Mouse (Mus musculus): ENCODE data around the gene Uvrag. TPM values are rescaled to one million over a fixed set of nuclear protein-coding genes. Genes with fewer than 3 reads are reported as not detected.
A peak's percentile ranks its signal among the peaks of the same experiment; 100 is the strongest.

Uvrag gene
- 10 to 100 TPM; 17.5 to 22.1 (median 20.3) TPM for total RNA-seq (2022)

- DNase-seq (ENCODE audit: low spot score): peak; percentile 98
Observed at GRCm38 (mm10) chr7:99140984-99141918, at the start of gene Uvrag. Gene Uvrag, minus strand, starts transcription at chr7:99141141.

GRCm38 (mm10) chr7:99189885-99190284, 48.9 kb upstream of the Uvrag start:
- no peak for DNase-seq (ENCODE audit: low spot score)

- no peak for DNase-seq (ENCODE audit: low spot score)
Observed at GRCm38 (mm10) chr7:99188630-99189029, 47.7 kb upstream of the Uvrag start.

DNA sequence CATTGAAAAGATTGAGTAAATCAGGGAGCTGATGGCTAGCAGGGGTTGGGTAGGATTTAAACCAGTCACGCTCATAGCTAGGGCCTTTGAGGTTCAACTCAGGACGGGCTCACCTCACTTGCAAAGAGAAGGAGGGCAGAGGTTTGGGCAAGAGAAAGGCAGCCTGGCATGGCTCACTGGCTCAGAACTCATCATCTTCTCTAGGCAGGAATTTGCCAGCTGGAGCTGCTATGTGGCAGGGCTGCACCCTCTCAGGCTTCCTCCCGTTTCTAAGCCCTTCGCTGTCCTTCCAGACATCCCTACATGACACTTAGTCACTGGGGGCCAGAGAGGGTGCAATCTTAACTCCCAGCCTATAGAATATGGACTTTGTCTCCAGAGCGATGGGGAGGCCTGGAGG, 46.5 kb upstream of the Uvrag start:
- DNase-seq (ENCODE audit: low spot score): no peak

GRCm38 (mm10) chr7:99185405-99185804, 44.5 kb upstream of the Uvrag start:
- DNase-seq (ENCODE audit: low spot score): no peak

DNA sequence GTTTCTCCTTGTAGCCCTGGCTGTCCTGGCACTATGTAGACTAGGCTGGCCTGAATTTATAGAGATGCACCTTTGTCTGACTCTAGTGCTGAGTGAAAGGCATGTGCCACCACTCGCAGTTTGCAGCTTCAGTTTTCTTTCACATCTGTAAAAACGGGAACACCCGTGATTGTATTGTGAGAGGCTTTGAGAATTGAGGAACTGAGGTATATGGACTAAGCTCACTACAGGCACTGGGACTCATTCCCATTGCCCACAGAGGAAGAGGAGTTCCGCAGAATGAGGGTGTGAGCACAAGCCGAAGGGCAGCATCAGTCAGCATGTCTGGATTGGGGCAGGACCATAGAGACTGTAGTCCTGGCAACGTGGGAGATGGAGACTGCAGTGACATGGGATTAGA, 42.8 kb upstream of the Uvrag start:
- no peak for DNase-seq (ENCODE audit: low spot score)

DNA sequence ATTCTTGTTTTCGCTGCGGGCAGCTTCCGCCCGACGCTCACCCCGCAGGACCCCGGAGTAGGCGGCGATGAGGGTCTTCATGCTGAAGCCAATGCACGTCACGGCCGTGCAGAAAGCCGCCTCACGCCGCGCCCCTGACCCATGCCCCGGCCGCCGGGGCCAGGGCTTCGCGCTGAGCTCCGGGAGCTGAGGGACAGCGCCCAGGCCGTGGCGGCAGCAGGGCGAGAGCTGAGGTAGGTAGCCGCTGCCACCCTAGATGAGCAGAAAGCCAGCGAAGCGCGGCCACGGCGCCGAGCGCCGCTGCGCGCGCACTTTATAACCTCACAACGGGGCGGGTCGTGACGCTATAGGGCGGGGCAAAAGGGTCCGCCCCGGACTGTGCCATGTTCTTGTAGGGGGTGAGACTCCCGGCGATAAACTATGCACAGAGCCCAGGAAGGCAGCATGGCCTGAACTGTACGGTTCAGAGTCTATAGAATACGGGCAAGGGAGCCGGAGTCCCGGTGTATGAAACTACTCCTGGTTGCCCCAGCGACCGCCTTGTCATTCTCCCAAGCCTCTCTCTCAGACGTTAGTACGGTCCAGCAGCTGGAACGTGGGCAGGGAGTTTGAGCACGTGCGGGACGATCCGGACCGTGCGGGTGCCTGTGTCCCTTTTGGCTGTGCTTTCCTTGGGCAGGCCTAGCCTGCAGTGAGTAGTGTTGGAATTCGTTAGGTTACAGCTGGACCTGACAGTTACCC, 41.7 kb upstream of the Uvrag start, which contains the start of gene Dgat2:
Dgat2 (minus strand) TSS at position 288 of the 741 bp plus-strand sequence.
- peak; percentile 90 for DNase-seq (ENCODE audit: low spot score)

DNA sequence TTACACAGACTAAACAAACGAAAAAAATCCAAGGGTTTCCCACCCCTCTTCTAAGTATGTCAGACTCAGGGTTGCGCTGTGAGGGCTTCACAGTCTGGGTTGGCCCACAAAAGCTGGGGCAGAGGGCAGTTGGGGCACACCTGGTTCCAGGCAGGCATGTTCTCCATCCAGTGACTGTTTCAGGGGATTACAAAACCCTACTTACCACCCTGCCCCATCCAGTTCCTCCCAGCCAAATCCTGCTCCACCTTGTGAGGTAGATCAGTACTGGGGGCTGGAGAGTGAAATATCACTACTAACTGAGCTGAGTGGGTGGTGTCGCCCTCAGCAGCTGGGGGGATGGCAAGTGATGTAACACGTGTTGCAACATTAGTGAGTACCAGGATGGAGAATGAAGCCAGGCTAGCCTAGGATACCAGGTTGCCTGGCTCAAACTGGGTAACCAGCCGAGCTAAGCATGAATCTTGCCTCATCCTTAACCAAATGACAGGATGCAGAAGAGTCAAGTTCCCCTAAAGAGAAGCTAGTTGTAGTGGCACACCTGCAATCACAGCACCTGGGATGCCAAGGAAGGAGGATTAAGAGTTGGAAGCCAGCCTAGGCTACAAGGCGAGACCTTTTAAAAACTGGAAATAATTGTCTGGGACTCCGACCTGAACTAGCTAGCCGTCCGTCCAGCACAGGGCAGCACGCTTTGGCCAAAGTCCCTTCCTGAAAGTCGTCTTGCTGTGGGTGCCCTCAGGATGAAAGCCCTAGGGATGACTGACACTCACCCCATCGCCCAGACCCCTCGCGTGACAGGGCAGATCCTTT, 40.9 kb upstream of the Uvrag start:
- no peak for DNase-seq (ENCODE audit: low spot score)

GRCm38 (mm10) chr7:99180162-99180561, 39.2 kb upstream of the Uvrag start:
- no peak for DNase-seq (ENCODE audit: low spot score)

GRCm38 (mm10) chr7:99179271-99179670, 38.3 kb upstream of the Uvrag start:
- DNase-seq (ENCODE audit: low spot score): no peak

DNA sequence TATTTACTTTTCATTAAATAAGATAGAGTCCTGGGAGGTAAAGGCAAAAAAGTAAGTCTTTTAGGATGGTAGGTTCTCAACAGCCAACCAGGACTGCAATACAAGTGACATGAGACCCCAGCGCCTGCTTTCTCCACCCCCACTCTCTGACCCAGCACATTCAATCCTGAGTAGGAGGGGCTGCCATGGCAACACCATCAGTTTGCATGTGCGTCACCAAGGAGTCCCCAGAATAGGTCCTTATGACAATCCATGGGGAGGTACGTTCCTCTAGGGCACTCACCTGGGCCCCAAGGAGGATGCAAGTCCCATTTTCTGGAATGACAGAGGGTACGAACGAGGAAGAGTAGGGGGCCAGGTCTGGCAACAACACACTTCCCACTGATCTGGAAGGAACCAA, 36.4 kb upstream of the Uvrag start:
- no peak for DNase-seq (ENCODE audit: low spot score)

DNA sequence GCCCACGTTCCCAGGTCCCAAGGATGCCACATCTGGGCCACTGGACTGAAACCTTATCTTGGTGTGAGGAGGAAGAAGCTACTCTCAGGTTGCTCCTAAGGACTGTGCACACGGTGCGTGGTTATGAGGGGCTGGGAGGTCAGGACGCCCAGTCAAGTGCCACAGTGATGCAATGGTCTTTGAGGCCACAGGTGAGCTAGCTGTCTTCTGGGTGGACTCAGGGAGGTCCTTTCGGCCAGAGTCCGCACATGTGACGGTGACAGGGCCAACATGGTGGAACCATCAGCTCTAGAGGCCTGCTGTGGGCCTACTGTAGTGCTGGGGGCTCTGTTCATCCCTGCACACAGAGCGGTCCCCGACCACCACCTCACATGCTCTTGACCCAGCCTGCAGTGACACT, 34.7 kb upstream of the Uvrag start:
- no peak for DNase-seq (ENCODE audit: low spot score)

DNA sequence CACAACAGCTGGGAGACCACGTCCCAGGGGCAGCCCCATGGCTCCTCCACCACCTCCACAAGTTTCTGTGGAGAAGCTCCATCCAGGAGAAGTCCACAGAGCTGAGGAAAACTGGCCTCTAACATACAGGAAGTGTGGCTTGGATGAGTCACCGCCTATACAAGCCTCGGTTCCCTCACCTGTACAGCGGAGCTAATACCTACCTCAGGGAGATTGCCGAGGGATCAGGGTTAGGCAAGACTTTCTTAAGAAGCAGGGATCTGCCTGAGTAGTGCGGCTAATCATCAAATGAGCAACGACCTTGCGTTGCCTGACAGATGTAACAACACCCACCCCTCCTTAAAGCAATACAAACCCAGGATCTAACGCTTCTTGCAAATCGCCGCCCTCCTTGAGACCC, 34.2 kb upstream of the Uvrag start:
- DNase-seq (ENCODE audit: low spot score): no peak

DNA sequence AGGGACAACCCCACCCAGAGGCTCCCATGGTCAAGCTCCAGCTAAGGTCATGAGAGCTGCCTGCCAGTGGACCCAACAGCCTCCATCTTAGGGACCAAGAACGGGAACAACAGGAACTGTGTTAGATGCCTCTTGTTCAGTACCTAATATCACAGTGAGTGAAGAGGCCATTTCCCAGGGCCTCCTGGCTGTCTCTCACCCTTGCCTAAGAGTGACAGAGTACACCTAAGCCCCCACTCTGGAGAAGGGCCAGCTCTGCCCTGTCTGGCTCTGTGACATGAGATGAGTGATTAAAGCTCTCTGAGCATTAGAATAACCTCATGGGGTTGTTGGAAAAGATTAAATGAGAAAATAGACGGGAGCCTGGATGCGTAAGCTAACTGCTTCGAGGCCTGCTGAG, 33.1 kb upstream of the Uvrag start:
- no peak for DNase-seq (ENCODE audit: low spot score)

- no peak for DNase-seq (ENCODE audit: low spot score)
Observed at GRCm38 (mm10) chr7:99172898-99173297, 32.0 kb upstream of the Uvrag start.

GRCm38 (mm10) chr7:99171730-99172463, 31.0 kb upstream of the Uvrag start:
- DNase-seq (ENCODE audit: low spot score): no peak

DNA sequence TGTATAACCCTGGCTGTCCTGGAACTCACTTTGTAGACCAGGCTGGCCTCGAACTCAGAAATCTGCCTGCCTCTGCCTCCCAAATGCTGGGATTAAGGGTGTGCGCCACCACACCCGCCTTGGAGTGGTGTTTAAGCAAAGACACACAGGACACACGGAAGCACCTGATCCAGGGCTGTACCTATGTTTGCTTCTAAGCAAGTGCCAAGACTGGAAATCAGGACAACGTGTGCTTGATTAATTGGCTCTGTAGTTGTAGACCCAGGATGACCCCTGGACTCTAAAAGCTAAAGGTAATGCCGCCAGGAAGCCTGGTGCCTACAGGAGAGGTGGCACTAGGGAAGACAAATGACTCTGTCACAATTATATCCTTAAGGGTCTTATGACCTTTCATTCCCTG, 29.6 kb upstream of the Uvrag start:
- DNase-seq (ENCODE audit: low spot score): no peak

- DNase-seq (ENCODE audit: low spot score): no peak
Observed at GRCm38 (mm10) chr7:99169717-99170403, 28.9 kb upstream of the Uvrag start.

DNA sequence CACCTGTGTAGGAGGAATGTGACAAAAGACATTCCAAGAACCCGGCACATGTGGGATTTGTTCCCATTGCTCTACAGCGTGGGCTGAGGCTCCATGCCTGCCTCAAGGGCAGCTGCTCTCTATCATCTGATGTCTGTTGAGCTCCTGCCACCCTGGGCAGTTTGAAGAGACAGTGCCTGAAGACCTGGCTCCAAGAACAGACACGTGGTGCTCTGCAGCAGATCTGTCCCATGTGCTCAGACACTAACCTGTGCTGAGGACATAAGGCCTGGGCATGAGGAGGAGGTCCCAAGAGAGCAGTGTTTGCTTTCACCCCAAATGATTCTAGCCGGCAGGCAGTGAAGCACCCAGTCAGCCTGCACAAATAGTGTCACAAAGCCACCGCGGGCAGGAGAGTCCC, 27.8 kb upstream of the Uvrag start:
- DNase-seq (ENCODE audit: low spot score): no peak

- DNase-seq (ENCODE audit: low spot score): no peak
Observed at GRCm38 (mm10) chr7:99167939-99168338, 27.0 kb upstream of the Uvrag start.

DNA sequence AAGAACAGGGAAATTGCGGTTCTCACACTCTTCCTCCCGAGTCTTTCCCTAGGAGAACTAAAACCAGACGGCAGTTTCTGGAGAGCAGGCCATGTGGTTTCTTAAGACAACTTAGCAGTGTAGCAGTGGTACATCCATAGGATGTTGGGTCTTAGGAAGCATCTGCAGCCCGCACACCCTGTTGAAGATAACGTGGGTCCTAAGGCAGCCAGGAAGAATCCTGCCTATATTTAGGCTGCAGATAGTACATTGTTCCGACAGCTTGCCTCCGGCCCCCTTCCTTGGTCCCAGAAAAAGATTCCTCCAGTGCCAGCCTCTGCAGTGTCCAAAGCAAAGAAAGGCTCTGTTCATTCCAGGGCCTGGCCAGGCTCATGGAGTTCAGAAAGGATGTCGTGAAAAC, 25.2 kb upstream of the Uvrag start:
- no peak for DNase-seq (ENCODE audit: low spot score)

All from heart, adult 8-10 months (tissue).